Mouse (Mus musculus) natural killer cell, adult 2 months (primary cell): ENCODE measurements at regions not wholly inside any gene's neighbourhood (a gene's known extent, or its start where the extent isn't known, plus 50 kb on each side); places are given as distances from the start of the nearest gene placed in this dataset.

Source experiments
- DNase-seq, 2 experiments: peaks; one replicate each; pipeline ENCODE4 v3.0.0; 2022; ENCODE audit warnings: low spot score in 2 of 2

DNA sequence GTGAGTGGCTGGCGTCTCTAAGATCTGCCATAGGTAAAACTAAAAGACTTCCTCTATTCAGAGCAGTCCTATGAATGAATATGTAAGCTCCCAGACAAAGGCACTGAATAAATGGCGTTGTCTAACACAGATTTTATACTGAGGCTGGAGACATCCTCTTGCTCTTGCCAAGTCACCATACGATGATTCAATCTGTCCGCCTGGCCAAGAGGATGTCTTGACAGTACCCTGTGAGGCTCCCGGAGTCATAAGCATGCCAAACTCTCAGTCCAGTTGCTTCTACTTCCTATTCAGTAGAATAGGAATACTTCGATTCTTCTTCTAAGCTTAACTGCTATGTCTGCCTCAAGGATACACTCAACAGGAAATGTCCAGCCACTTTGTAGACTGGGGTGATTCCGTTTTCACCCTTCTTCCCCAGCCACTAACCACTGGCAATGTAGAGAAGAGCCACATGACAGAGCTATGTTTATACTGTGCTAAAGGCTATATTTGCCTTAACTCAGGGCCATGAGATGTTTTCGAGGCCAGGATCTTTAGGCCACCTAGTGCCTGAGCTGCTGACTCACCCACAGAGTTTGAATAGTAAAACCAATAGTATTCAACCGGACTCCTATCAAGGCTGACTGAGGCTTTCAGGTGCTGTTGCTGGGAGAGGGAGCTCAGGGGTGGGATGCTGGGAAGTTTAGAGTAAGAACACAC, 188.7 kb upstream of the Atp5g3 start:
- no peak for DNase-seq

DNA sequence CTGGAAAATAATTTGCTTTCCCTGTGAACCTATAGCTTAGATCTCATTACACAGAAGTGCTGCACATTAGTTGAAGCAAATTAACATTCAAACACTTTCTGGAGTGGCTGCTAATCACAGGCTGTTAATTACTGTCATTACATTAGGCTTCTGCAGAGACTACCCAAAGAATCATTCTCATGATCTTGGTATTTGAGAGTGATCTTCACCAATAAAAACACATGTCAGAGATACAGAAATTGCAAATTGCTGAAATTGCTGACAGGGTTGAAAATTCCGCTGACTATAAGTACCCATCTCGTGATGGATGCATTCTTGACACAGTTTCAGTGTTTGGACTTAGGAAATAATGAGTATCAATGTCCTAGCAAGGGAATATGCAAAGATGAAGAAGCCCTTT, 185.7 kb upstream of the Atp5g3 start:
- no peak for DNase-seq

DNA sequence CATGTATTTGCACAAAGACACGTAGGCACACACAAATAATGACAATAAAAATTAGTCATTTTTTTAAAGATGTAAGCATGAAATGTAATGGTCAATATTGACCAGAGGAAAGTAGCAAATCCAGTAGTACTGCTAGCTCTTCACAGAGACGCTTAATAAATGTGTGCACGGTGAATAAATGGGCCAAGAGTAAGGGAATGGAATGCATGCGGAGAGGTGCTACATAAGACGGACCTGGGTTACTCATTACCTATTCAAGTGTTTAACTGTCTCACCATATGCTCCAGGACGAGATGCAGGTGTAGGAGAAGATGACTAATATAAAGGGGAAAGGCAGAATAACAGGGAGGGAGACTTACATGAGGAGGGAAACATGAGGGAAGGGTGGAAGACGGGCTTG, 182.4 kb upstream of the Atp5g3 start:
- no peak for DNase-seq

DNA sequence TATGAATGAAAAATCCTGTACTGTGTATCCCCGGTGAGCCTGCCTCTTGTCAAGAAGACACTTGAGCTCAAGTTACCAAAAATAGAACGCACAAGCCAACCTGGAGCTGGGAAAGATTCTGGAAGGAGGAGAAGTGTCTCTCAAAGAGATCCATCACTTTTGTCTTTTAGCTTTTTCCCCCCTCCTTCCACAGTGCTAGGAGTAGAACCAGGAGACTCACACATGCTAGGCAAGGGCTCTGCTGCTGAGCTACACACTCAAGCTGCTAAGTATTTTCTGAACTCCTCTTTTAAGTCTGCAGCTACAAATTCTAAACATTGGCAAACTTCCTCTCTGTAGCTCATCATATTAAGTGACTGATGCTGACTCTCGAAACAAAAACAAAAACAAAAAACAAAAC, 176.2 kb upstream of the Atp5g3 start:
- no peak for DNase-seq

DNA sequence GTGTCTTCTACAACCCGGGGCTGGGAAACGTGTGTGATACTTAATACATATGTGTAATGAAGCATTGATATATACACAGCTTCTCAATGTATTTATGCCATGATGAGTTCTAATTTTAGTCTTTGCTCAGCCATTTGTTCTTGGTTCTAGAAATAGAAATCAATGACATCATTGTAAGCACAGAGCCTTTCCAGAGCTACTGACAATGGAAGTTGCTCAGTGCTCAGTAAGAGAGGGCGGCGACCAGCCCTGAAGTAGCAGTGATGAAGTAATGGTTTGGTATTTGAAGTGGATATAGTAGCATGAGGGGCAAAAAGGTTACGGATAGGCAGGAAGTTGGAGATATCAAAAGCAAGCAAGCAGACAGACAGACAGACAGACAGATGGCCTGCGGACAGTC, 173.8 kb upstream of the Atp5g3 start:
- DNase-seq = no peak

DNA sequence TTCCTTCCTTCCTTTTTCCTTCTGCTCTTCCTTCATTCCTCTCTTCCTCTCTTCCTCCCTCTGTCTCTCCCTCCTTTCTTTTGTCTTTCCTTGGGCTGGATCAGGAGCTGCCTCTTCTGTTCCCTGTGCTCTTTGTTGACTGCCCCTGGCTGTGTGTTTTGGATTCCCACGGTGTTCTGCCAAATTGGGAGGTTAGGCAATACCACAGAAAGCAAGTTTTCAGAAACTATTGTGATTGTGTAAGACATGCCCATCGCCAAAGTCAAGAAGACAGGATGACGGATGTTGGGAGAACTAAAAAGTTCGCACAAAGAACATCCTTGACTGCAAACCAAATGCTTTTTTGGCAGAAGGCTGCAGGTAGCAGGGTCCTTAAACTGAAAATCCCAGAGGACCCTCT, 165.6 kb upstream of the Atp5g3 start:
- no peak for DNase-seq

DNA sequence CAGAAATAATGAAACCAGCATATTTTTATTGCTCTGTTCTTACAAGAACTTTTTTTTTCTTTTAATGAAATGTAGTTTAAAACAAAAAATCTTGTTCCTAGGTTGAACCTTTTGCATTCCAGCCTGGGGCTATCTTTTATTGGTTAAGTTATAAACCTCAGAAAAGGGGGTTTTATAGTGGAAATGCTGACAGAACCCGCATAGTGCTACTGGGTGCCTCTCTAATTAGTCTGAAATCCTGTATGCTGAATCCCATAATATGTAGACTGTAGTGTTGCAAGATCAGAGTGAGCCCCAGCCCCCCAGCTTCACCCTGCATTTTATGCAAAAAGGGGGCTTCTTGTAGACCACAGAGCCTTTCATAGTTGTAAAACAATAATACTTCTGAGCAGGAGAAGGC, 164.4 kb upstream of the Atp5g3 start:
- no peak for DNase-seq

DNA sequence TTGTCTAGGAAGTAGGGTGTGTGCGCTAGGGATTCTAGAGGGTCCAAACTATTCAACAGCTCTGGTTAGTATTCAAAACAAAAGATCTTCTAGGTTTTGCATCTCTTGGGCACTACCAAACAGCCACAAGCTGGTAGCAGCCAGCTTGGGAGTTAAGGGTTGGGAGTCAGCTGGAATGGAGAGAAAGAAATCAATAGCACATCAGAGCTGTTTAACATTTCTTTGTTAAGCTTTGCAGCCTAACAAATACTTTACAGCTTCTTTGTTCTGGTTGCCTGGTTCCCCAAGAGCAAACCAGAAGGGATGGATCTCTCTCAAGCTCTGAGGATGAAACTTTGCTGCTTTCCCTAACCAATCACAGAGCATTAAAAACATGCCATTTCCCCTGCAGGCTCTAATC, 162.3 kb upstream of the Atp5g3 start:
- no peak for DNase-seq

DNA sequence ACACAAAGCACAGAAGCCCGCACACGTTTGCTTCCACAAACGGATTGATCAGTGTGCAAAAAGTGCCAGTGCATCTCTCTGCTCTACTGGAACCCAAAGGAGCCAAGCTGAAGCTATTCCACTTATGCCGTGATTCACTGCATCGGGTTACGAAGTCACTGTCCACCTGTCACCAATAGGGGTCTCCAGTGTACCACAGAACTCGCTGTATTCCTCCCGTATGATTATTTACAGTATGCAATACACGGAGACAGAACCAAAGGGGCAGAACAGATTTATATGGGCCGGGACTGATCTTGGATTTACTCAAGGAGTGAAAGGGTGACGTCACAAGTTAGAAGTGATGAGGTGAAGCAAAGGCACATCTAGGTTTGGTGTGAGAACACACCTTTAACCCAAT, 155.5 kb upstream of the Atp5g3 start:
- peak; percentile 2 to 7 for DNase-seq

DNA sequence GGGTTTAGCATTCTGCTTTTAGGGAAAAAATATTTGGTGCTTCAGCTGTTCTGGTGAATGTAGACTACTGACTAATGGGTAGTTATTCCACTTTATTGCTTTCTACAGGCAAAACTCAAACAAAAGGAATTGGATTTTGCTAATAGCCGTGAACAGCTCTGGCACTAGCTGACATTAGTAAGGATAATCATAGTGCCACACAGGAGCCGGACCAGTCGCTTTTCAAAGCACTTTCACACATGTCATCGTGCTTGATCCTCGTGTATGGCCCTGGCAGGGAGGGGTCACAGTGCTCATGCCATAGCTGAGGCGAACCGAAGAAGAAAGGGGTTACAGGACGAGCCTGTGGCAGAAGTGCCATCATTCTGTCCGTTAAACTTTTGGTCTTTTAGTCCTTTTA, 153.2 kb upstream of the Atp5g3 start:
- DNase-seq = no peak

DNA sequence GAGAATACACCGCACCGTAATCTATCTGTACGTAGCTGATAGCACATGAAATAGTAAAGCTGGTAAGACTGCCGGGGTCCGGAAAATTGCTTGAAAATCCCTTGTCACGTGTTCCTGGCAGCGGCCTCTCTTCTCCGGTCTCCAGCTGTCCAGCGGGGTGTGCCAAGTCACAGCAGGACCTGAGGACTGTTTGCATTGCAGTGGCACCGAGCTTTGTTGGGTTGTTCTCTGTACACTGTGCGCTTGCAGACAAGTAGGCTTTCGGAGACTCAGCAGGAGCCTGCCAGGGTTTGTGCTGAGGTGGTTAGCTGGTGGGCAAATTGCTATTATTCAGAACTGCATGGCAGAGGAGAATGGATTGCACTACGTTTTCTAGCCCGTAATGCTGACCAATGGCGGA, 152.7 kb upstream of the Atp5g3 start:
- DNase-seq = no peak

DNA sequence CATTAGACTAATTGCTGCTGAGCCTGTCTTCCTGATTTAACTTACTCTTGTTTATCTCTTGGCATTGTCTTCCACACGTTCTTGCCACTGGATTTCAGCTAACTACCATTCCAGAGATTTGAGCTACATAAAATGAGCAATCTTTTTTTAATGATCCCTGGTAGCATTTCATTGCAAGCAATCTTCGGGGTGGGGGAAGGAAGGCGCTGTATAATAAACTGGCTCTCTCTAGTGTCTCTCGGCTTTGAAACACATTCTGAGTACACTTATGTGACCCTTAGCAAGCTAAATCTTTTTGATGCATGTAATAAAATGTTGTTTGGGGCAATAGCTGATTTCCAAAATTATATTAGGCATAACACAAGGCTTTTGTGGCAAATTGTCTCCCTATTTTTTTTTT, 152.2 kb upstream of the Atp5g3 start:
- DNase-seq = no peak

DNA sequence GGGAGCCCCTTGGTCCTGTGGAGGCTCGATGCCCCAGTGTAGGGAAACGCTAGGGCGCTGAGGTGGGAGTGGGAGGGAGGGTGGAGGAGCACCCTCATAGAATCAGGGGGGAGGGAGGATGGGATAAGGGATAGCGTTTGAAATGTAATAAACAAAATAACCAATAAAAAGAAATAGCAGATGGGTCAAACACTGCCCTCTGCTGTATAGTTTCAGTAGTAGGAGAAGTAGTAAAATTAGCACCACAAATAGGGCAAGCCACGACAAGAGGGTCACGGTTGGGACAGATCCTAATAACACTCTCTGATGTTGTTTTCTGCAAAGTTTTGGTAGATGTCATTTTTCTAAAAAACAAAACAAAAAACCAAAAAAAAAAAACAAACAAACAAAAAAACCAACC, 131.3 kb upstream of the Atp5g3 start:
- DNase-seq = no peak

DNA sequence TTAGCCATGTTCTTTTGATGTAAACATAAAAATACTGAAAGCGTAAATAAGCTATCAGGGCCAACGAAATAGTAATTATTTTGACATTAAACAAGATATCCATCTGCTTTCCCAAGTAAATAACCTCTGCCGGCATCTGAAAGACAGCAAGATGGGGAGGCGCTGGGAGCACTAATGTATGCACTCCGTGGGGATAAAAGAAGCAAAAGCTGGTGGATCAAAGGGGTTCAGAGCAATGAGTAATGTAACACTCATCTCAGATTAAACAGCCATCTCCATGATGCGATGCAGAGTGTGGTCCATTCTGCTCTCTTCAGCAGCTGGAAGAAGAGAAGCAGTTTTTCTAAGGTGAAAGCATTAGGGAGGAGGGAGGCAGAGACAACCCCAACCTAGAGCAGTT, 128.5 kb upstream of the Atp5g3 start:
- DNase-seq = no peak

DNA sequence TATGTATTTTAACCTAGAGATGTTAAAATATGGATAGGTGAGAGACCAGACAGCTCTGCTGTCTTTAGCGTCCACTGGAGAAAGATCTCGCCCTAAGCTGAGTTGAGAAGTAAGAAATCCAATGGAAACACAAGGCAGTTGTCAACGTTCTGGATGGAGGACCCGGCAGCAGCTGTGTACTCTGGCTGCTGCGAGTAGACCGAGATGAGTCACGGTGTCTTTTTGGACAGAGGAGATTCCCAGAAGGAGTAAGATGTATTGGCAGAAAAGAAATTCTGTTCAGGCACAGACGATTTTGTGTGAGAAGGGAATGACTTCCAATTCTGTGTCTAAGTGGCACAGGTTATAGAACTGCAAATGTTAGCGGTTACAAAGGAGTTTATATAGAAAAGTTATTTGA, 124.9 kb upstream of the Atp5g3 start:
- DNase-seq = no peak

DNA sequence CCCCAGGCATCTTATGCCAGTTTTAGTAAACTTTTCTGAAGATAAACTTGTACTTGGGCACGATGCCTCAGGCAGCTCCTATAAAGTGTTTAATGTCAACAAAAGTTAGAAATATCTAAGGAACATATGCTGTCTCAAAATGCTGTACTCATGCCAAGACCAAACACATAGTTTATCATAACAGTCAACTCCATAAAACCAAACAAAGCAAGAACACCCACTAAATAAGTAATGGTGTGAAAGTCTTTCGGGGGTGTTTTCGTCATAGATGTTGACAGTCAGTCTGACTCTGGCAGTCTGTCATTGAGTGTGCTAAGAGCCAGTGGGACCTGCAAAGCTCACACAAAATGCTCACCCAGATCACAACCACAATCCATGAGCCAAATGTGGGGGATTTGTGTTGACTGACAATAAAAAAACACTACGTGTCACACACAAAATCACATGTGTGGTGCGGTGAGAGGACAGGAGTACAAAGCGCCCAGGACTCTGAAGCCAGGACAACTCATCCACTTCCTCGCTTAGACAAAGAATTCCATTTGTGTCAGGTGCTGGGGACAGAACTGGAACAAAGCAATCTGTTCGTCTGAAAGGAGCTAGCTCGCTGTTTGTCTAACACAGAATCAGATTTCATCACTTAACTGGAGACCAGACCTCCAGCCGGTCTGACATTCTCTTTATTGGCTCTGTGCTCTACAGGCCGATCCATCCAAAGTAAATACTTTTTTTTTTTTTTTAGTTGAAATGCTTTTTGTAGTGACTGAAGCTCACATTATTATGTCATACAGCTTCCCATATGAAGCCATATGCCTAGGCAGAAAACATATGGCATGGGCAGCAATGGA, 121.3 kb upstream of the Atp5g3 start:
- DNase-seq = no peak

DNA sequence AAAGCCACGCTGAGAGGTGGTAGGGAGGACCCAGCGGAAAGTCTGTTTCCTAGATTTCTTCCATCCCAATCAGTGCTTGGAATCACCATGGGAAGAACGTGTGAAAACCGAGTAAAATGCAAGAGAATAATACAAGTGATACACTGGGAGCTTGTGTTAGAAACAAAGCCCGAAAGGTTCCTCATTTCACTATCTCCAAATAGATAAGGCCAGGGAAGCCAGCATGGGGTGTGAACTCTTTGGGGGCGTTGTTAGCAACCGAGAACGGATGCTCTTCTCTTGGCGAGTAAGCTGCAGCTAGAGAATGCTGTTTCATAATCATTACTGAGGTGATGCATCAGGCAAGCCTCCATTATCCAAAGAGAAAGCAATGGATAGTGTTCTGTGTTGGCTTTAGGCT, 118.8 kb upstream of the Atp5g3 start:
- DNase-seq = no peak

DNA sequence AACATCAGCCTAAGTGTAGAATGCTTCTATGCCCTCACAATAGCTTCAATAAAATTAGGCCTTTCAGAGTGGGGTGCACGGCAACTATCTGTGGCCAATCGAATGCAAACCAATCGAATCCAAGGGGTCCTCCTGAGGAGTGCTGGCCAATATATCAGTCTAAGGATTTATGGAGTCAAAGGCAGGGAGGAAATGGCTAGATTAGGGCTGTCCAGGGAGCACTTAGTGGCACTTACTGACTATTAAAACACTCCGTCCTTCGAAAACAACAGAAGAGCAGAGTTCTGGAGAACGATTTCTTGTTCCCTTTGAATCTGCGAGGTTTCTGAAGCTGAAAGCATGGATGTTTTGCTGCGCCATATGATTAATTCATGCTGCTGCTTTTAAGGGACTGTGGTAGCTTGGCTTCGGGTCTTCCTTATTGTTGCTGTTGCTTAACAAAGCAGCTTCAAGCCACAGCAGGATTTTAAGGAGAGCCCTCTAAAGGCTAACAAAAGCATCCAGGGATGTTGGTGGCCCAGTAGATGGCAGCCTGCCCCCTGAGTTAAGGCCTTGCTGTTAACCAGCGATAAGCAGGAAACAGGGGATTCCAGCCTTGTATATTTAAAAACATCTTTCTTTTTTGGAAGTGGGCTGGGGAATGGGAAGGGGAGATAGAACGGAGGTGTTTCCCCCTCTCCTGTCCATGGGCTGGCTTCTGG, 116.4 kb upstream of the Atp5g3 start:
- DNase-seq = no peak

DNA sequence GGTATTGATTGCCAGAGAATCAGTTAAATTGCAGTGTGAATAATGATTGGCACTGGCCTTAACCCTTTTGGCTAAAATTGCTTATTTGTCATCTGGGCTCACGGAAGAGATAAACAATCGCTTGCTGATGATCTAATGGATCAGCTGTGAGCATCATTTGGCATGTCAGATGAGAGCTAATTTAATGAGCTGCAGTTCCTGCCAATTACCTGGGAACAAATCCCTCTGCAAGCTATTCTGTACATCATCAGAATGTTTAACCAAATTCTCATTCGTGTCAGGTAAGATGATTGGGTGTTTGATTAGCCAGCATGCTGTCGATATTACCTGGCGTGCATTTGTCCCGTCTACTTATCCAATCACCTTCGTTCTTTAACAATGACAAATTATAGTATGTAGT, 104.0 kb upstream of the Atp5g3 start:
- no peak for DNase-seq

DNA sequence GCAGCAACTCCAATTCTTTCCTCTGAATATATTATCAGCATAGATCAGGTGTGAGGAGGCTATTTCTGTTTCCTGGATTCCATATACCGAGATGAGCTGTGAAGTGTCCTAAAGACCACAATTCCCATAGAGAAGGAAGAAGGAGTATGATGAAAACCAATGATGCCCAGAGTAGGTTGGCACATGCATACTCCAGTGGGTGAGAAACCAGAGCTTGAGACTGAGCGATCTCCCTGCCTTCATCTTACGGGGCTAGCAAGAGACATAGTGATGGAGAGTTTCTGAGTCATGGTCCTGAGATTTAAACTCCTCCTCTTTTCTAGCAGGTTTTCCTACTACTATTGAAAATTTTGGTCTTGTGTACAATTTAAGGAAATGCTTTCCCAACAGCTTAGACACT, 103.1 kb upstream of the Atp5g3 start:
- no peak for DNase-seq

DNA sequence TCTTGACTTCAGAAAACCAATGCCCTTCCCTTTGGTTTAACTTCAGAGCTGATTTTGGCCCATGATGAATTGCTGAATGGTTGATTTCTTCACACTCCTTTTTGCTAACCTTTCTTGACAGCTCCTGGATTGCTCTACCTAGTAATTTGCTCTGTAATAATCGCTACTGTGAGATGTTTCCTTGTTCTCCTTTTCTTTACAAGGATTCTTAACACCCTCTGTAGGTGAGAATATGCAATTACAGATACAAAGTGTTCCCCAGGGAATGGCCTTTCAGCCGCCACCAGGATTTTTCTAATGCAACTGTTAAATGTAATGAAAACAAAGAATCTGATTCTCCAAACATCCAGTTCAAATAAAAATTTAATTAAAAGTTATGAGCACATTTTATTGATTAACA, 87.4 kb upstream of the Atp5g3 start:
- DNase-seq = no peak

DNA sequence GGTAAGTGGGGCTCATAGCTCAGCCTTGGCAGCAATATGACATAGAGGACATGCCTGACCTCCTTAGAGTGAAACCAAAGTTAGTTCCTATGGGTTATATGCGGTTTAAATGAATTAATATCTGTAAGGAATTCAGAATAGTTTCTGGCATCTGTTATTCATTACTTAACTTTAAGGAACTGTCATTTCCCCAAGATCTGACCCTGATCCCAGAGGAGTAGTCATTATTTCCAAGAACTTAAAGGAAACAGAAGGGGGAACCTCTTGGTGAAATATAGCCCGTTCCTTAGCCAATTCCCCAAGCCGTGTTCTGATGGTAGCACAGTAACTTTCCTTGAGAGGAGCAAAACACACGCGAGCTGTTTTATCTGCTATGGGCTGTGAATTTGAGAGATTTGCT, 85.9 kb upstream of the Atp5g3 start:
- DNase-seq = no peak

DNA sequence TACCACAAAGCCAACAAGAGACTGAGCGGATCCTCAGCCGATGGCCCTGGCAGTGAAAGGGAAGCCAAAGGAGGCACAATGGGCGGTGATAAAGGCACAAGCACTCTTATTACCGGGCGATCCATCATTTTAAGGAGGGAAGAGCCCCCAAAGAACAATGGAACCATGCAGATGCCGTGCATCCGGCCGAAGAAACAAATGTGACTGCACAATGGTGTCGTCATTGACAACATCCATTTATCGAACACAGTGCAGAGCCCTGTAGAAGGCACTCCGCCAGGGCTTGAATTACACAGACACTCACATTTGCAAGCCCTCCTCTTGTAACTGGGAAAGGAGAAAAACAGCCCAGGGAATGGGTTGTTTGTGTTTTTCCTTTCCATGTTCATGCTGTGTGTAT, 80.7 kb upstream of the Atp5g3 start:
- DNase-seq = no peak
